Mouse (Mus musculus): Measurements from ENCODE around the gene Arid1b. TPM values are rescaled to one million over a fixed set of nuclear protein-coding genes. Genes with fewer than 3 reads are reported as not detected.
A peak's percentile ranks its signal among the peaks of the same experiment; 100 is the strongest.

Gene Arid1b
- total and polyA plus RNA-seq, 3 experiments = 11.6 to 49.1 (median 32.4) TPM

GRCm38 (mm10) chr17:5133831-5134230 lies 139.7 kb downstream of the Arid1b start:
- TF ChIP-seq TAL1 (conservative IDR thresholded peaks at IDR 0.05; ENCODE audit: low read depth, low read length) = no peak
- TF ChIP-seq POLR2AphosphoS5 (IDR thresholded peaks at IDR 0.05; ENCODE audit: insufficient replicate concordance, low read depth, low read length) = no peak
- no peak for TF ChIP-seq GATA1 (IDR thresholded peaks at IDR 0.05; ENCODE audit: borderline replicate concordance, low read length)
- Histone ChIP-seq H3K9me3 (replicated peaks) (no peaks in the 10 kb centered on the region), H3K4me1 (ENCODE audit: insufficient read depth, low read depth, low read length) (peaks cover 12% of the 10 kb centered on the region; the same call in 1 of the 2 replicates), H3K4me3 (ENCODE audit: low read depth, low read length) (no peak overlapping the region), H3K36me3 (replicated peaks) (peaks cover 54% of the 10 kb centered on the region), H3K27me3 (ENCODE audit: insufficient read depth, low read length) (no peaks in the 10 kb centered on the region)
- ATAC-seq (ENCODE audit: extremely low read depth, insufficient number of reproducible peaks, low FRiP score, poor library complexity, severe bottlenecking) (no peak), DNase-seq (ENCODE audit: low spot score) (no peak)

GRCm38 (mm10) chr17:5134271-5134670 lies 140.1 kb downstream of the Arid1b start:
- no peaks in the 10 kb centered on the region for H3K9me3 ChIP-seq (replicated peaks)
- no peak for ATAC-seq (ENCODE audit: extremely low read depth, insufficient number of reproducible peaks, low FRiP score, poor library complexity, severe bottlenecking)
- H3K4me3 ChIP-seq (ENCODE audit: low read depth, low read length) = no peak overlapping the region
- peaks cover 14% of the 10 kb centered on the region; the same call in 1 of the 2 replicates for H3K4me1 ChIP-seq (ENCODE audit: insufficient read depth, low read depth, low read length)
- H3K27me3 ChIP-seq (ENCODE audit: insufficient read depth, low read length) = no peaks in the 10 kb centered on the region
- peaks cover 51% of the 10 kb centered on the region for H3K36me3 ChIP-seq (replicated peaks)
- DNase-seq (ENCODE audit: low spot score) = no peak
- no peak for TF ChIP-seq CTCF (IDR thresholded peaks at IDR 0.05; ENCODE audit: low read depth, low read length)
- TF ChIP-seq GATA1 (IDR thresholded peaks at IDR 0.05; ENCODE audit: borderline replicate concordance, low read length) = no peak
- TF ChIP-seq POLR2AphosphoS5 (IDR thresholded peaks at IDR 0.05; ENCODE audit: insufficient replicate concordance, low read depth, low read length) = no peak
- TF ChIP-seq TAL1 (conservative IDR thresholded peaks at IDR 0.05; ENCODE audit: low read depth, low read length) = no peak
- no peak for TF ChIP-seq GATA2 (IDR thresholded peaks at IDR 0.05; ENCODE audit: borderline replicate concordance, low read depth, low read length)

- no peaks in the 10 kb centered on the region for H3K27me3 ChIP-seq (ENCODE audit: insufficient read depth, low read length)
- ATAC-seq (ENCODE audit: extremely low read depth, insufficient number of reproducible peaks, low FRiP score, poor library complexity, severe bottlenecking) = no peak
- DNase-seq (ENCODE audit: low spot score) = no peak
- TF ChIP-seq POLR2AphosphoS5 (IDR thresholded peaks at IDR 0.05; ENCODE audit: insufficient replicate concordance, low read depth, low read length) = no peak
- no peak for TF ChIP-seq CTCF (IDR thresholded peaks at IDR 0.05; ENCODE audit: low read depth, low read length)
- peaks cover 14% of the 10 kb centered on the region; the same call in 1 of the 2 replicates for H3K4me1 ChIP-seq (ENCODE audit: insufficient read depth, low read depth, low read length)
- H3K36me3 ChIP-seq (replicated peaks) = peaks cover 39% of the 10 kb centered on the region
- no peaks in the 10 kb centered on the region for H3K9me3 ChIP-seq (replicated peaks)
- no peak overlapping the region for H3K4me3 ChIP-seq (ENCODE audit: low read depth, low read length)
Observed at GRCm38 (mm10) chr17:5137936-5138335, 143.8 kb downstream of the Arid1b start.

GRCm38 (mm10) chr17:5138641-5139205 lies 144.6 kb downstream of the Arid1b start:
- TF ChIP-seq CTCF (IDR thresholded peaks at IDR 0.05; ENCODE audit: low read depth, low read length) = no peak
- no peak for TF ChIP-seq GATA2 (IDR thresholded peaks at IDR 0.05; ENCODE audit: borderline replicate concordance, low read depth, low read length)
- no peak for TF ChIP-seq POLR2AphosphoS5 (IDR thresholded peaks at IDR 0.05; ENCODE audit: insufficient replicate concordance, low read depth, low read length)
- no peak for TF ChIP-seq TAL1 (conservative IDR thresholded peaks at IDR 0.05; ENCODE audit: low read depth, low read length)
- no peak for TF ChIP-seq GATA1 (IDR thresholded peaks at IDR 0.05; ENCODE audit: borderline replicate concordance, low read length)
- DNase-seq (ENCODE audit: low spot score) (peak; percentile 4), ATAC-seq (ENCODE audit: extremely low read depth, insufficient number of reproducible peaks, low FRiP score, poor library complexity, severe bottlenecking) (peak; percentile 15; the same call in 1 of the 2 replicates)
- peaks cover 36% of the 10 kb centered on the region for H3K36me3 ChIP-seq (replicated peaks)
- peaks cover 14% of the 10 kb centered on the region; the same call in 1 of the 2 replicates for H3K4me1 ChIP-seq (ENCODE audit: insufficient read depth, low read depth, low read length)
- no peaks in the 10 kb centered on the region for H3K9me3 ChIP-seq (replicated peaks)
- no peak overlapping the region for H3K4me3 ChIP-seq (ENCODE audit: low read depth, low read length)
- H3K27me3 ChIP-seq (ENCODE audit: insufficient read depth, low read length) = no peaks in the 10 kb centered on the region

DNA sequence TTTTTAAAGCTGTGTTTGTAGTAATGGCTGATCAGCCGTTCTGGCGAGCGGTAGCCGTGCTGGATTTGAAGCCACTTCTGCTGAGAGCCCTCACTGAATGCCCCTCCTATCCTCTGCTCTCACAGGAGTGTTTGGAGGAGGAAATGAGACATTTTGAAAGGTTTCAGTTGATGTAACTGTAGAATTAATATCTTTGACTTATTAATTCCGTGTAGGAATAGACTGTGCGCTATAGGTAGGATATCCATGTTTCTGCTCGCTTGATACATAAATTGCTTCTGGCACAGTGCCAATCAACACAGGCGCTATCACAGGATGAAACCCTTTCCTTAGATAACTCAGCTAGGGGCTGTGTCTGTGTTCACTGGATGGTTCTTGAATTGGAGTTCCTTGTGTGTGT lies 145.4 kb downstream of the Arid1b start:
- no peak for ATAC-seq (ENCODE audit: extremely low read depth, insufficient number of reproducible peaks, low FRiP score, poor library complexity, severe bottlenecking)

GRCm38 (mm10) chr17:5143735-5144439 lies 149.8 kb downstream of the Arid1b start:
- peaks cover 1% of the 10 kb centered on the region; the same call in 1 of the 2 replicates for H3K4me1 ChIP-seq (ENCODE audit: insufficient read depth, low read depth, low read length)
- no peak for DNase-seq (ENCODE audit: low spot score)
- no peaks in the 10 kb centered on the region for H3K27me3 ChIP-seq (ENCODE audit: insufficient read depth, low read length)
- H3K9me3 ChIP-seq (replicated peaks) = no peaks in the 10 kb centered on the region
- TF ChIP-seq GATA1 (IDR thresholded peaks at IDR 0.05; ENCODE audit: borderline replicate concordance, low read length) (no peak), POLR2AphosphoS5 (IDR thresholded peaks at IDR 0.05; ENCODE audit: insufficient replicate concordance, low read depth, low read length) (no peak), CTCF (IDR thresholded peaks at IDR 0.05; ENCODE audit: low read depth, low read length) (no peak), TAL1 (conservative IDR thresholded peaks at IDR 0.05; ENCODE audit: low read depth, low read length) (no peak)
- no peak for ATAC-seq (ENCODE audit: extremely low read depth, insufficient number of reproducible peaks, low FRiP score, poor library complexity, severe bottlenecking)
- no peak overlapping the region for H3K4me3 ChIP-seq (ENCODE audit: low read depth, low read length)
- H3K36me3 ChIP-seq (replicated peaks) = peaks cover 18% of the 10 kb centered on the region

More for the DNA sequence above, 145.4 kb downstream of the Arid1b start:
- no peak for TF ChIP-seq TAL1 (conservative IDR thresholded peaks at IDR 0.05; ENCODE audit: low read depth, low read length)
- no peak for TF ChIP-seq GATA1 (IDR thresholded peaks at IDR 0.05; ENCODE audit: borderline replicate concordance, low read length)
- TF ChIP-seq GATA2 (IDR thresholded peaks at IDR 0.05; ENCODE audit: borderline replicate concordance, low read depth, low read length) = no peak
- no peak for TF ChIP-seq POLR2AphosphoS5 (IDR thresholded peaks at IDR 0.05; ENCODE audit: insufficient replicate concordance, low read depth, low read length)
- TF ChIP-seq CTCF (IDR thresholded peaks at IDR 0.05; ENCODE audit: low read depth, low read length) = no peak
- Histone ChIP-seq H3K36me3 (replicated peaks) (peaks cover 31% of the 10 kb centered on the region), H3K4me1 (ENCODE audit: insufficient read depth, low read depth, low read length) (peaks cover 14% of the 10 kb centered on the region; the same call in 1 of the 2 replicates), H3K9me3 (replicated peaks) (no peaks in the 10 kb centered on the region), H3K4me3 (ENCODE audit: low read depth, low read length) (no peak overlapping the region), H3K27me3 (ENCODE audit: insufficient read depth, low read length) (no peaks in the 10 kb centered on the region)
- no peak for DNase-seq (ENCODE audit: low spot score)
